In the genomic region with DNA sequence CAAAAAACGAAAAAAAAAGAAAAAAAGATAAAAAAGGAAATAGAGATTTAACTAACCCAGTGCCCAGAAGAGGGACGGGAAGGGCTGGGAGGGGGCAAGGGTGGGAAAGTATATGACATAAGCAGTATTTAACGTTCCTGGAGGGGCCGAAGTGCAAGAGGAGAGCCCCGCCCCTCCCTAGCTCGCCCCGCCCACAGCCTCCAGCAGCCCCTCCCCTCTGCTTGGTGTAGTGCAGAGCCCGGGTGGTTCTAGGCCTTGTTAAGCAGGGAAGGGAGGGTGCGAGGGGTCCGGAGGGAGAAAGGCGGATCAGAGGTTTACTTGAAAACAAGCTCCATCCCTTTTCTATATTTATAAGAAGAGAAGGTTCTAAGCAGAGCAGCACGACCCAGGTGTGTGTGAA, we compare ENCODE assay signal across 12 mouse cellular contexts. TPM values are rescaled to one million over a fixed set of nuclear protein-coding genes. Genes with fewer than 3 reads are reported as not detected.
A peak's percentile ranks its signal among the peaks of the same experiment; 100 is the strongest.
DNase-seq lines count a peak whose midpoint lies in the region; ATAC-seq and TF ChIP-seq lines count a peak whose summit lies in the region.
"Had no signal": no experiment of that assay in that cellular context is flagged by ENCODE, and none has a peak within 500 bp of the region (broad histone marks: within the 10 kb centered on the region; RNA-seq: fewer than 3 reads in every experiment).

No protein-coding gene starts in this region.

- no peak overlapping the region for H3K9ac ChIP-seq in intestine, embryonic 15.5 days
- no peak overlapping the region for H3K9ac ChIP-seq in liver, postnatal 0 days (replicated peaks)
- H3K9ac ChIP-seq: embryonic facial prominence, embryonic 13.5 days; lung, embryonic 15.5 days had no signal

- WGBS in heart, embryonic 10.5 days: 24% methylated on average over 12 of the region's 12 CpGs
- WGBS in intestine, embryonic 15.5 days: 25% methylated on average over 12 of the region's 12 CpGs
- WGBS in liver, postnatal 0 days (ENCODE audit: insufficient replicate concordance): 32% methylated on average over 12 of the region's 12 CpGs

- H3K27me3 ChIP-seq in heart, embryonic 10.5 days (ENCODE audit: insufficient read depth, poor library complexity, severe bottlenecking): peaks cover 5% of the 10 kb centered on the region; the same call in 1 of the 2 replicates
- H3K27me3 ChIP-seq in intestine, embryonic 15.5 days (replicated peaks): no peaks in the 10 kb centered on the region
- no peaks in the 10 kb centered on the region for H3K27me3 ChIP-seq in liver, postnatal 0 days (ENCODE audit: insufficient read depth, low read length)
- H3K27me3 ChIP-seq: embryonic facial prominence, embryonic 13.5 days; lung, embryonic 15.5 days had no signal

- no peak overlapping the region for H3K4me2 ChIP-seq in intestine, embryonic 15.5 days (replicated peaks)
- H3K4me2 ChIP-seq in liver, postnatal 0 days (ENCODE audit: low read depth, low read length): no peak overlapping the region
- H3K4me2 ChIP-seq: embryonic facial prominence, embryonic 13.5 days; lung, embryonic 15.5 days had no signal

- H3K27ac ChIP-seq in heart, embryonic 10.5 days: no peak overlapping the region
- H3K27ac ChIP-seq in intestine, embryonic 15.5 days: no peak overlapping the region
- H3K27ac ChIP-seq in liver, postnatal 0 days (ENCODE audit: low read depth): no peak overlapping the region
- H3K27ac ChIP-seq: embryonic facial prominence, embryonic 13.5 days; lung, embryonic 15.5 days had no signal

- no peak for TF ChIP-seq EP300 in liver, postnatal 0 days (IDR thresholded peaks at IDR 0.05; ENCODE audit: low read depth)

- ATAC-seq in intestine, embryonic 15.5 days: peak; percentile 90
- peak; percentile 63 for ATAC-seq in liver, postnatal 0 days
- ATAC-seq: activated CD4-positive, CD25-positive, alpha-beta regulatory T cell, adult 4 months; CD4-positive, CD25-positive, alpha-beta regulatory T cell, adult 4 months had no signal

- no peak overlapping the region for H3K4me3 ChIP-seq in heart, embryonic 10.5 days
- no peak overlapping the region for H3K4me3 ChIP-seq in intestine, embryonic 15.5 days (replicated peaks)
- H3K4me3 ChIP-seq in liver, postnatal 0 days (ENCODE audit: low read depth, low read length): no peak overlapping the region
- H3K4me3 ChIP-seq: embryonic facial prominence, embryonic 13.5 days; lung, embryonic 15.5 days had no signal

- peaks cover 76% of the 10 kb centered on the region for H3K36me3 ChIP-seq in heart, embryonic 10.5 days
- H3K36me3 ChIP-seq in intestine, embryonic 15.5 days: peaks cover 20% of the 10 kb centered on the region
- H3K36me3 ChIP-seq in liver, postnatal 0 days (replicated peaks; ENCODE audit: insufficient read depth, low read length): peaks cover 38% of the 10 kb centered on the region

- peak; percentile 78 for DNase-seq in heart, embryonic 10.5 days (ENCODE audit: low spot score)
- DNase-seq in heart, adult 8-10 months (ENCODE audit: low spot score): no peak
- peak; percentile 42 for DNase-seq in R1 (ENCODE audit: low read depth, low spot score)
- peak; percentile 58 for DNase-seq in liver, postnatal 0 days
- no peak for DNase-seq in cerebellum, postnatal 4 days (ENCODE audit: low spot score in 2 of 2)
- no peak for DNase-seq in thymus, postnatal 4 days
- DNase-seq in spleen, postnatal 14 days (ENCODE audit: low spot score in 2 of 2): no peak

- H3K4me1 ChIP-seq in heart, embryonic 10.5 days: peaks cover 11% of the 10 kb centered on the region
- H3K4me1 ChIP-seq in intestine, embryonic 15.5 days (replicated peaks): peaks cover 5% of the 10 kb centered on the region; the same call in 1 of the 2 replicates
- H3K4me1 ChIP-seq in liver, postnatal 0 days (ENCODE audit: insufficient read depth): no peaks in the 10 kb centered on the region
- H3K4me1 ChIP-seq: embryonic facial prominence, embryonic 13.5 days had no signal

- no peaks in the 10 kb centered on the region for H3K9me3 ChIP-seq in heart, embryonic 10.5 days
- H3K9me3 ChIP-seq in intestine, embryonic 15.5 days: no peaks in the 10 kb centered on the region
- no peaks in the 10 kb centered on the region for H3K9me3 ChIP-seq in liver, postnatal 0 days (ENCODE audit: low read length)
- H3K9me3 ChIP-seq: embryonic facial prominence, embryonic 13.5 days; lung, embryonic 15.5 days had no signal

- no peak for TF ChIP-seq CTCF in liver, postnatal 0 days (IDR thresholded peaks at IDR 0.05; ENCODE audit: low read depth)

RNA-seq across cellular contexts. Expression of gene Pex16, which starts 13.6 kb away (rescaled TPM):
- 19.0 and 19.2 TPM in 2 replicates for polyA plus RNA-seq in heart, embryonic 10.5 days (2016; fragmentation: Nextera tagmentation; extraction: Ambion mirVana)
- 10 to 100 TPM; 22.2 to 28.5 (median 25.3) TPM for total RNA-seq in heart, adult 8-10 months (2022)
- 41.6 and 45.8 TPM in 2 replicates for polyA plus RNA-seq in intestine, embryonic 15.5 days (2015; fragmentation: Nextera tagmentation; extraction: Ambion mirVana)
- 90.6 and 95.6 TPM in 2 replicates for polyA plus RNA-seq in liver, postnatal 0 days (2015; fragmentation: Nextera tagmentation; extraction: Ambion mirVana)

RNA-seq across cellular contexts. Expression of gene Large2, which starts 13.8 kb away (rescaled TPM):
- 1.6 and 7.0 TPM in 2 replicates for polyA plus RNA-seq in heart, embryonic 10.5 days (2016; fragmentation: Nextera tagmentation; extraction: Ambion mirVana)
- total RNA-seq in heart, adult 8-10 months (2022): under 1 TPM in 1 of 4 experiments, not detected in 3; 0.75 TPM
- polyA plus RNA-seq in intestine, embryonic 15.5 days (2015; fragmentation: Nextera tagmentation; extraction: Ambion mirVana): 10.0 and 11.8 TPM in 2 replicates
- polyA plus RNA-seq in liver, postnatal 0 days (2015; fragmentation: Nextera tagmentation; extraction: Ambion mirVana): 2.7 and 3.5 TPM in 2 replicates
- polyA plus RNA-seq: activated CD4-positive, CD25-positive, alpha-beta regulatory T cell, adult 4 months; CD4-positive, CD25-positive, alpha-beta regulatory T cell, adult 4 months had no signal

RNA-seq across cellular contexts. Expression of gene 1700029I15Rik, which starts 21.4 kb away (rescaled TPM):
- 0.89 and 2.7 TPM in 2 replicates for polyA plus RNA-seq in heart, embryonic 10.5 days (2016; fragmentation: Nextera tagmentation; extraction: Ambion mirVana)
- total RNA-seq in heart, adult 8-10 months (2022): 1 to 10 TPM in 2 of 4 experiments, under 1 TPM in 2; 0.26 to 1.5 (median 0.86) TPM
- 2.9 and 3.0 TPM in 2 replicates for polyA plus RNA-seq in intestine, embryonic 15.5 days (2015; fragmentation: Nextera tagmentation; extraction: Ambion mirVana)
- 1.9 and 2.1 TPM in 2 replicates for polyA plus RNA-seq in liver, postnatal 0 days (2015; fragmentation: Nextera tagmentation; extraction: Ambion mirVana)

RNA-seq across cellular contexts. Expression of gene Mapk8ip1, which starts 40.2 kb away (rescaled TPM):
- 7.5 and 18.2 TPM in 2 replicates for polyA plus RNA-seq in heart, embryonic 10.5 days (2016; fragmentation: Nextera tagmentation; extraction: Ambion mirVana)
- 1 to 10 TPM; 3.4 to 4.6 (median 3.9) TPM for total RNA-seq in heart, adult 8-10 months (2022)
- 19.4 and 21.3 TPM in 2 replicates for polyA plus RNA-seq in intestine, embryonic 15.5 days (2015; fragmentation: Nextera tagmentation; extraction: Ambion mirVana)
- polyA plus RNA-seq in liver, postnatal 0 days (2015; fragmentation: Nextera tagmentation; extraction: Ambion mirVana): 2.6 and 2.8 TPM in 2 replicates

Comparison
In these comparisons a context has a peak if more than half of its experiments do, and no peak if none do; other contexts are left out.
1. DNase-seq: peak in heart, embryonic 10.5 days (single experiment), R1 (single experiment) and liver, postnatal 0 days (single experiment); none in heart, adult 8-10 months (single experiment), cerebellum, postnatal 4 days (0 of 2), thymus, postnatal 4 days (single experiment) and spleen, postnatal 14 days (0 of 2).